Mouse (Mus musculus) kidney, adult 11 months (tissue): Measurements from ENCODE around the gene Abraxas1.

ENCODE experiments used
- DNase-seq: peaks from one replicate; pipeline ENCODE4 v3.0.0; 2022

Abraxas1 gene

DNA sequence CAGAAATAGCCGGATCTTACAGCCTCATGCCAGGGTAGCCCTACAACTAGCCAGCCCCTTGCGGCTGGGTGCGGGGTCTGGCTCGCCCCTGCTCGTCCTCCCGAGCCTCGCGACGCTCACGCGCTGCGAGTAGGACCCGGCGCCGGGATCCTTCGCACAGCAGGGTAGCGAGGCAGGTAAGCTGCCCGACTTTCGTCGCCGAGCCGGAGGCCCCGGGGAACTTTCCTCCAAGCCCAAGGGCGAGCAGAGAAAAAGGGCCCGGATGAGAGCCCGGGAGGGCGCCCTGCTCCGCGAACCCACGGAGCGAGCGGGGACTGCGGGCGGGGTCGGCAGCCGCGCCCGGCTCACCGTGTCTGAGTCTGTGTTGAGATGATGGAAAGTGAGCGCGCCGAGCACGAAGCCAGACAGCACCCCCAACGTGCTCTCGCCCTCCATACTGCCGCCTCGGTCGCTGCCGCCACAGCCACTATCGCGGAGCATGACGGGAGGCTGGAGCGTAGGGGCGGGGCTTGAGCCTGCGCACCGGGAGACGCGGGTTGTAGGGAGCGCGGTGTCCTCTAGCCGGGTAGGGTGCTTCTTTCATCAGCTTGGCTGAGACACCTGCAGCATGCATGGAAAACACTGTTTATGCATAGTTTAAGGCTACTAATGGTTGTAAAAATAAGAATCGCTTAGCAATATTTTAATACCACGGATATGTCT lies at the start of gene Abraxas1:
Abraxas1 (minus strand) TSS at position 483 of the 702 bp plus-strand sequence.
- peak; percentile 76 for DNase-seq

- DNase-seq: no peak
Observed at GRCm38 (mm10) chr5:100869197-100869895, 48.6 kb upstream of the Abraxas1 start.

- DNase-seq: no peak
Observed at GRCm38 (mm10) chr5:100866183-100866582, 45.4 kb upstream of the Abraxas1 start.

DNA sequence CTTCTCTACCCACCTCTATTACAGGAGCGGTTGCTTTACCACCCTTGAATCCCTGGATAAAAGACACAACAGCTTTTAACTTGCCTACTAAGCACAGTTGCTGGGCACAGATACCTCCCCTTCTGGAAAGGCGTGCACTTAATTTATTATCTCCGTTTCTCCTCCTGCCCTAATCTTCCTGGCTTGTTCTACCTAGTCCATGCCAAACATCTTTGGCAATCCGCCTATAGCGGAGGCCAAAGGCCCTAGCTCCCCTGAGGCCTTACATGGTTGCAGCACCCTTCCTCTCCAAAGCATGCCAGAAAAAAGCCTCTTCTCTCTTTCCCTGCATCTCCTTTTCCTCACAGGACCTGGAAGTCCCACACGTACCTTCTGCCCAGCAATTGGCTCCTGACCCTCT lies 43.7 kb upstream of the Abraxas1 start:
- DNase-seq: peak; percentile 33

DNA sequence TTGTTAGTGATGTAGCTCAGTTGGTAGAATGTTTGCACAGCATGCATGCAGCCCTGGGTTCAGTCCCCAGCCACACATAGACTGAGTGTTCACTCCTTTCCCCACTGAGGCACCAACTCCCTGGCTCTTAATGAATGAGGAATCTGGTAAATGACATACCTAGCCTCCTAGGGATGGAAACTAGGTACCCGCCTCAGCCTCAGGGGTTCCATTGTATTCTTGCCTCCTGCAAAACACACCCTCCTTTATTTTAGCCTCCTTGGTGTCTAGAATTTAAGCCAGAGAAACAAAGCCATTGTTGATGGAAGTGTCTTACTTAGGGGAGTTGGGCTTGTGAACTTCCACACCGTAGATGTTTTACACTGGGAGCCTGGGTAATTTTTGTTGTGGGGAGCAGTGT lies 42.3 kb upstream of the Abraxas1 start:
- no peak for DNase-seq

- no peak for DNase-seq
Observed at GRCm38 (mm10) chr5:100861811-100862210, 41.0 kb upstream of the Abraxas1 start.

DNA sequence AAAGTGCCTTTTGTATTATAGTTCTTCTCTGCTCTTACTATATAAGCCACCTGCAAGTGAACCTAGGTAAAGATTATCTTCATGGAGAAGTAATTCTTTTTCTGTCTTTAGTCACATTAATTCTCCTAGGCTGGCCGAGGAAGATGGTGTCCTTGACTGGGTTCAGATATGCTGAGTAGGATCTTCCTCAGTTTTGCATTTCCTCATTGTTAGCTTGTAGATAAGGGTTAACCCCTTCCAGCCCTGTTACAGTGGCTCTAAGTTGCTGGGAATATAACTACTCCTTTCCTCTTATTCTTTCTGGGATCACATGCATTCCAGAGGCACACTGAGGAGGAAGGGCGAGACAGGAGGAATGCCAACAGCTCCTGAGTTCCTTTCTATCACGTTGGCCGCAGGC lies 40.4 kb upstream of the Abraxas1 start:
- DNase-seq: no peak

DNA sequence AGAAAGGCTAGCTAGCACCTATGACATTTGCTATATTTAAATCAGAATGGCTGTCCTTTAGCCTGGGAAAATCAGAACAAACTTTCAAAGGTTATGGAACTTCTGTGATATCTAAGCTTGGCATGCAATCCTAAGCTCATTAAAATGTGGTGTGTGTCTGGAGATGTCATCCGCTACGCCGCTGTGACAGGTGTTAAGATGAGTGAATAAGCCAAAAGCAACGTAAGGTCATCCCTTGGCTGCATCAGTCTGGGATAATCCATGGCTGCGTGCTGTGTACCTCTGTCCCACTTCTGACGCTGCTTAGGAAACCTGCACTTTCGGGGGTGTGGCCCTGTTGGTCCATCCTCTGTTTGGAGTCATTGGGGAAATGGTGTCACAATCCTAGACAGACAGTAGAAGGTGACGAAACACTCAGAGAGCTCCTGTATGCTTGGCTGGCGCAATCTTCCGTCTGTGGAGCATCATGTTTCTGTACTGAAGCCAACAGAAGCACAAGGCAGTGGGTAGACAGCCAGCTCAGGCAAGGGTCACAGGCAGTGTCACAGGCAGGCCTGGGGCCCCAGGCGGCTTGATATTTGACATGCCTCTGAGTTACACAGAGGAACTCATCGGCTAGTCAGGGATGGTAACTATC lies 39.8 kb upstream of the Abraxas1 start:
- DNase-seq: peak; percentile 32

- no peak for DNase-seq
Observed at GRCm38 (mm10) chr5:100856552-100856951, 35.8 kb upstream of the Abraxas1 start.

GRCm38 (mm10) chr5:100853963-100854362 lies 33.2 kb upstream of the Abraxas1 start:
- DNase-seq: no peak

DNA sequence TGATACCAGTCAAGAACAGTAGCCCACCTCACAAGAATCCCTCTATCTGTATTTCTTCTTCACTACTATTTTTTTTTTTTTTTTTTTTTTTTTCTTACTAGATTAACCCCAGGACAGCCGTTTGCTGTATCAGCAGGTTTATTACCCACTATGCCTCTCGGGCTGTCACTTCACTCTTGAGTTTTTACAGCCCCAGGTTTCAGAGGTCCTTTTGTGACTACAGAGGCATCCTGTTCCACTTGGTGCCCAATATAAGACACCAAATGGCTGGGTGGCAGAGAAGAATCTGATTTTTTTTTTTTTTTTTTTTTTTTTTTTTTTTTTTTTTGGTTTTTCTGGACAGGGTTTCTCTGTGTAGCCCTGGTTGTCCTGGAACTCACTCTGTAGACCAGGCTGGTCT lies 26.4 kb upstream of the Abraxas1 start:
- no peak for DNase-seq

- no peak for DNase-seq
Observed at GRCm38 (mm10) chr5:100846599-100846920, 25.8 kb upstream of the Abraxas1 start.

GRCm38 (mm10) chr5:100845848-100846598 lies 25.3 kb upstream of the Abraxas1 start:
- peak; percentile 56 for DNase-seq

DNA sequence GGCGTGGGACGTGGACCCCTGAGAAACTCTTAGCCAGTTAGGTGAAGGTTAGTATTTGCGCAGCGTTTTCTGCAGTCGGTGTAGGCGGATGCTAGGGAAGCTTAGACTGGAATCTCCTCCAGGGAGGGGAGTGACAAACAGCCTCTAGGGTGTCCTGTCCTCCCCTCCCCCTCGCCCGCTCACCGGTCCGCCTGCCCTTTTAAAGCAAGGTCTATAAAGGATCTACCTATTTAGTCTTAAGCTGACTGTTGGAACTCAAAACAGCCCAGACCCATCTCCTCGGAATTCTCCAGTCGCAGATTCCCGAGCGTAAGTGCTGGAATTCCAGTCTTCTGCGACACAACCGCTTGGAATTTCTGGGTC lies 24.7 kb upstream of the Abraxas1 start, which contains the start of gene Gpat3:
Gpat3 (plus strand) TSS at position 229 of the 363 bp plus-strand sequence.
- peak; percentile 26 for DNase-seq

DNA sequence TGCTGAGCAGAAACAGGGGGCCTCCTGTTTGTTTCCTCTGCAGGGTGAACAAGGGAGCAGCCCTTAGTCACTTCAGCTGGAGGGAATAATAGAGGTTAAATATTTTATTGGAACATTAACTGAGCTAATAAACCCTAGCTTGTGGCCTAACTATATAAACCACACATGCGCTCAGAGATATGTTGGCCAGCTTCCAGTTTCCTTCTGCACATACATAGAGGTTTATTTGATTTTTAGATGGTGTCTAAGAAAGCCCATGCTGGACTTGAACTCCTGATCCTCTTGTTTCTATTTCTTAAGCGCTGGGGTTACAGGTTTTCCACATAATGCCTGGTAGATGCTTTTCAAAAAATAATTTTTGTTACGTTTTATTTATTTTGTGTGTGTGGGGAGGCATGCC lies 23.7 kb upstream of the Abraxas1 start:
- no peak for DNase-seq

DNA sequence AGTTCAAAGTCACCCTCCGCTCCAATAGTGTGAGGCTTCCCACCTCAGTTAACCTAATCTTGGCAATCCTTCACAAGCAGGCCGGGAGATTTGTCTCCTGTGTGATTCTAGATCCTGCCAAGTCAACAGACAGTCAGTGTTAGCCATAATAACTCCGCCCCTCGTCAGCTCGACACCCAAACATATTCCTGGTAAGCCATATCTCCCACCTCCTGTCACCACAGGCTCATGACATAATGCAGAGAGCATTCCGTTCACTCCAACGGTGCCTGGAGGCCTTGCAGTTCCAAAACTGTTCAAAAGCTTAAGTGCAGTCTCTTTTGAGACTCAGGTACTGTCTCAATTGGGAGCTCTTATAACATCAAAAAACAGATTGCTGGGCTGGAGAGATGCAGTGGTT lies 17.1 kb upstream of the Abraxas1 start:
- DNase-seq: no peak

DNA sequence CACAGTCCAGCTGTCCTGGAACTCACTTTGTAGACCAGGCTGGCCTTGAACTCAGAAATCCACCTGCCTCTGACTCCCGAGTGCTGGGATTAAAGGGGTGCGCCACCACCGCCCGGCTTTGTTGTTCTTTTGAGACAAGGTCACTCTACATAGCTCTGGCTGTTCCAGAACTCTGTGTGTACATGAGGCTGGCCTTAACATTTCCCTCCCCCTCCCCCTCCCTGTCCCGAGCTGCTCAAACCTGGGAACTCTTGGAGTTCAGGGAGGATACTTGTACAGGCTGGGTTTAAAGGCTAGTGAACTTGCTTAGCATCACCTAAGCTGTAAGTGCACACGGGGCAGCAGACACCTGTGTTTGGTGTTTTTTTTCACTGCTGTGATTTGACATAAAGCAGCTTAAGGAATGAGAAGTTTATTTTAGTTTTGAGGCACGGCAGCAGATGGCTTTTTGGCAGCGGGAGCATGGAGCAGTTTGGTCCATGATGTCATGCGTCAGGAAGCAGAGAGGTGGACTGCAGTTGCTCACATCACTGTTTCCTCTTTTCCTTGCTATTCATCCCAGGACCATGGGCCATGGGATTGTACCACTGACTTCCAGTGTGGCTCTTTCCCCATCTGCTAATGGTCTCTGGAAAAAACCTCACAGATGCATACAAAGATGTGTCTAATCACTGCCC lies 15.2 kb upstream of the Abraxas1 start:
- DNase-seq: no peak

DNA sequence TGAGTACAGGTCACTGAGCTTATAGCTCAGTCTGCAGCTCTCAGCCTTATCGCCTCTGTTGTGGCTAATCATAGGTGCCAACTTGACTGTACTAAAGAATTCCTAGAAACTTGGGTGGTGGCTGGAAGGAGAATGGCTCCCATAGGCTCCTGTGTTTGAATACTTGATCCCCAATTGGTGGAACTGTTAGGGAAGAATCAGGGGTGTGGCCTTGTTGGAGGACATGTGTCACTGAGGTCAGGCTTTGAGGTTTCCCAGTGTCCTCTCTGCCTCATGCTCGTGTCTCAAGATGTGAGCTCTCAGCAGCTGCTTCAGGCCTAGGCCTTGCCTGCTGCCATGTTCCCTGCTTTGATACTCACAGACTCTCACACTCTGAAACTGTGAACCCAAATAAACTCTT lies 13.1 kb upstream of the Abraxas1 start:
- no peak for DNase-seq

DNA sequence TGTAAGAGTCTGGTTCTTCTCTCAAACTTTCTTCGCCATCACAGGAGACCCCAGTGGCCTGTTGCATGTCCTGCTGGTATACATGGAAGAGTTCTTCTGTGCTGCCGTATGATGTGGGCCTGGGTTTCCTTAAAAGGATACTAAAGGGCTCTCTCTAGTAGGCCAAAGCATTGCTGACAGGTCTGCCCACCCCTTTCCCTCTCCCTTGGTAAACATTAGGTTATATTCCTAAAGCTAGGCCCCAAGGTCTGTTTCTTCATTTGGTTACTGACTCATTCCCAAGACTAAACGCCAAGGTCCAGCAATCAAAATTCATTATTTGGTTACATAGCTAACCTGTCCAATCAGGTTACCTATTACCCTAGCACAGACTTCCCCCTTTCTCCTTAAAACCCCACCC lies 11.9 kb upstream of the Abraxas1 start:
- no peak for DNase-seq

GRCm38 (mm10) chr5:100828701-100829100 lies 7.9 kb upstream of the Abraxas1 start:
- DNase-seq: no peak

GRCm38 (mm10) chr5:100826531-100826930 lies 5.8 kb upstream of the Abraxas1 start:
- DNase-seq: no peak

GRCm38 (mm10) chr5:100825975-100826374 lies 5.2 kb upstream of the Abraxas1 start:
- DNase-seq: no peak

DNA sequence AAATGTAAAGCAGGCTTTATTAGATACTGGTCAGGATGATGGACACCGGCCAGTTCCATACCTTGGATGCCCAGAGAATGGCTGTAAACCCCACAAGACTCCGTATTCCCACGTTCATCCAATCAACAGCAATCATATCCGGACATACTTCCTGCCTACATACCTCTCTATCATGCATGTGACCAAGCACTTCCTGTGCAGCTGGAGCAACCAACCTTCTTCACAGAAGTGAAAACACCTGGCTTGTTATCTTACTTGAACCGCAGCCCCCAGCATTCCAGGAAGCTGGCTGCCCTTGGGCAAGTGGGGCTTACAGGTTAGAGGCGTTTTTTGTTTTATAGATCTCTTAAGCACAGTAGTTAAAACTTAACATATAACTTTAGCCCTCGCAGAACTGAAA lies 2.1 kb upstream of the Abraxas1 start:
- DNase-seq: no peak
